Mouse (Mus musculus) testis, postnatal 10 days (tissue): ENCODE measurements around the gene Kctd4.
"Not testable (repeated sequence)": the region's sequence is repeated elsewhere in the genome, so short reads cannot be mapped to it uniquely, and the experiment has no call there.

ENCODE experiments used
- DNase-seq: peaks from one replicate; pipeline ENCODE4 v3.0.0; 2021; ENCODE audit warnings: low spot score

The Kctd4 gene

DNA sequence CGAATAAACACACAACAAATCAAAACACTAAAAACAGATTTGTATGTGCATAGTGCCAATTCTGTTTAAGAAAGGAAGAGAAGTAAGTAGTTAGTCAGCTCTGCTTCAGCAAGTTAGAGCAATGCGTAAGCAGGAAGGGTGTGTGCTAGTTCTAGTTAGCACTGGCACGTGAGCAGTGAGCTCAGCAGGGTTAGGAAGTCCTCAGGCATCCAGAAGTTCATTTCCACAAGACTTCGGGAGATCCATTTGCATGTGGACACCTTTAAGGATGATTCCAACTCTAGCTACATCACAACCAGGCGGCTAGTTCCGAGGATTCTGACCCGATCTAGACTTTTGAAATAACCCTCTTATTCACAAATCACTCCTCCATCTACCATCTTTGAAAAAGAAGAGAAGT, at the start of gene Kctd4:
Gene Kctd4, plus strand, starts transcription at position 244 of the 400 bp plus-strand sequence.
- no peak for DNase-seq

DNA sequence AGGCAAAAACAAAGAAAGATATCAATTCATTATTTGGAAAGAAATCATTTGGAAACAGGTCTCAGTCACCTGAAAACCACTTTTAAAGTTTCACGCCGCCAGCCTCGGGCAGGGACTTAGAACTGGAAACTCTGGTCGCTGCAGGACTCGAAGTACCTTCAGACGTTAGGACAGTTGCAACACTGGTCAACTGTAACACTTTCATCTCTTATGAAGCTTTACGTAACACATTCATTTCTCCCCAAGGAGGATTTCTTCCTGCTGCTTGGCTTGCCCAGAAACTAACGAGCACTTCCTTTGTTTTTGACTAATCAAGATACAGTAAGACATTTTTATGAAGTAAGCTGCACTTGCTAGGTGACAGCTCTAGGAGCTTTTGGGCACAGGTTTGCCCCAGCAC, 47.9 kb upstream of the Kctd4 start:
- no peak for DNase-seq

DNA sequence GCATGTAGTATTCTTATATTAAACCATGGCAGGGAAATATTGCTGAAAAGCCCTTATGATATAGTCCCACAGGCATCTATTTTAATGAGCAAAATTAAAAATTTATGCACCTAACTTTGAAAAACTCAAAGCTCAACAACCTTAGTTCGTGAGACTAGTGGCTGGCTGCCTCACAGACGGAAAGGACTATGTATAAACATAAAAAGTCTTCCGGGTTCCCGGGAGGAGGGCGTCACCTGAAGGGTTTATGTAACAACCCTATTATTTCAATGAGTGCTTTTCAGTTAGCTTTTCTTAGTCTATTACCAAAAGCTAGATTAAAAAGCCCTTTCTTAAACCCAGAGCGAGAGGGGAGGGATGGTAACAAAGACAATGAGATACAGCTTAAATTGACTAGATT, 42.8 kb upstream of the Kctd4 start:
- DNase-seq: no peak

DNA sequence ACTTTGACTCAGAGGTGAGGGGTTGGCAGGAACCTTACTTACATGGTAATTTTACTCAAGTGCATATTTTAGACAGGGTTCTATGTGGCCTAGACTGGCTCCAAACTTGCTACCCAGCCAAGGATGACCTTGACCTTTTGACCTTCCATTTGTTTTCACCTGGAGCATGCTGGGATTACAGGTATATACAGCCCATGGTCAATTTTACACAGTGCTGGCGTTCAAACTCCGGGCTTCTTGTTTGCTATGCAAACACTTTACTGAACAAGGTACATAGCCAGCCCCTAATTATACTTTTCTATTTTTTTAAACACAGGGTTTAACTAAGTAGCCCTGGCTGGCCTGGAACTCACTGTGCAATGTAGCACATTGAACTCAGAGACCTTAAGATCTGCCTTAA, 42.1 kb upstream of the Kctd4 start:
- no peak for DNase-seq

DNA sequence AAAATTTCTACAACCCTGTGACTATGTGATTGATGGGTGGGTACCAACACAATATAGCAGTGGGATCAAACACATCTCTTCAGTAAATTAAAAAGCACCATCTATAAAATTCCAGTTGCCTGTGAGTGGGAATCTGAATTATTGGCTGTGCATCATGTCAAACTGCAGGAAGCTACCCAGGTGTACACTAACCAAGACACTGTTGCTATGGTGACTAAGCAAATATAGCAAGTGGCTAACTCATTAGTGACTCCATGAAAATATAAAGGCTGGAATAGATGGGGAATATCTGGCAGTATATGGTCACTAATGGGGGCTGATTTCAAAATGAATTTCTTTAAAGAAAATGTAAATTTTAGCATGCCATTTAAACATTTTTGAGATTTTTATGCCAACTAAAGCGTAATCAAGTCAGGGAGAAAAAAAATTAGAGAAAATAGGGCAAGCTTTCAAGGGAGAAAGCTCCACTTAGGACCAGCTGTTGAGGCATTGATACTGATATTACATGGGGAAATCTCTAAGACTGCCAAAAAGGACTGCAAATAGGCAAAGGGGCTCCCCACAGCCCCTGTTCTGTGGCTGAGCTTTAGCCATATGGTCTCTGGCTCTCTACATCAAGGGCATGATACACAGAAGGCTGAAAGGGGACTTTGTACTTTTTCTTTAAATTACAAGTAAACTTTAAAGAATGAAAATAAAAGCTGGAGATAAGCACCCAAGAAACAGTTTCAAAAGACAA, 31.3 kb upstream of the Kctd4 start:
- DNase-seq: no peak

DNA sequence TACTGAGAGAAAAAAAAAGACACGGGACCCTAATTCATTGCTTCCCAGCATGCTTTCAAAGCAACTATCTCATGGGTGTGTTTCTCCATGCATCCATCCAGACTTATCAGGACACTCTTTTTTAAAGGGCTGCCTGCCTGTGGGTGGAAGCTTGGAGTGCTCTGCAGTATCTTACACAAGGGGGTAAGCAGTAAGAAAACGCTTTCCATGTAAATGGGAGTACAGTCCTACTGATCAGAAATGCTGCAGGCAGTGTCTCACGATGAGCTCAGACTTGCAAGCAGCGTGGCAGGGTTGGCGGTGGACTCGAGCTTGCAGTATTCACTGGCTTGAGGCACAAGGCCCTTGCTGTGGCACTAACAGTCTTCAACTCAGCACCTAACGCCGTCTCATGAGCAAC, 25.1 kb upstream of the Kctd4 start:
- not testable (repeated sequence) for DNase-seq

DNA sequence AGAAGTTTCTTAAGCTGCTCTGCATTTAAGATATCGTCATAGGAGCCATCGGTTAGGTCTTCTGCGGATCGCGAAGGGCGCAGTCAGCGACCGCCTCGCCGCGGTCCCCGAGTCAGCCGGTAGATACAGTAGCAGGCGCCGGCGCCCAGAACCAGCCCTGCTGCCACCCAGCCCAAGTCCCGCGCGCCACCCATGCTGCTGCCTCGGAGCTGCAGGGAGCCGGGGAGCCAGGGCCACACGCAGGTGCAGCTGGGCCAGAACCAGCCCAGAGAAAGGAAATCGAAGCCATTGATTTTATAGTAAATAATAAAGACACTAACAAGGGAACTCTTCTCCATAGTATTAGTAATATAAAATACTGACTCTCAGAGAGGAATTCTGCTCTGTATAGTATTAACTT, 23.5 kb upstream of the Kctd4 start:
- peak; percentile 44 for DNase-seq

DNA sequence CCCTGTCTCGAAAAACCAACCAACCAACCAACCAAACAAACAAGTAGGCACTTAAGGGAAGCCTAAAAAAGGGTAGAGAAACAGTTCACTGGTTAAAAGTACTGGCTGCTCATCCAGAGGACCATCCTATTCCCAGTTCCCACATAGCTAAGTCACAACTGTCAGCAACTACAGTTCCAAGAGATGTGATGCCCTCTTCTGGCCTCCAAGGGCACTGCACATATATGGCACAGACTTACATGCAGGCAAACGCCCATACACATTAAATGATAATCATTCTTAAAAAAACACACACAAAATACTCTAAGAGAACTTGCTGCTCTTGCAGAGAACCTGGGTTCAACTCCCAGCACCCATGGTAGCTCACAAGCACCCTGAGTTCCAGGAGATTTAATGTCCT, 20.4 kb upstream of the Kctd4 start:
- no peak for DNase-seq

DNA sequence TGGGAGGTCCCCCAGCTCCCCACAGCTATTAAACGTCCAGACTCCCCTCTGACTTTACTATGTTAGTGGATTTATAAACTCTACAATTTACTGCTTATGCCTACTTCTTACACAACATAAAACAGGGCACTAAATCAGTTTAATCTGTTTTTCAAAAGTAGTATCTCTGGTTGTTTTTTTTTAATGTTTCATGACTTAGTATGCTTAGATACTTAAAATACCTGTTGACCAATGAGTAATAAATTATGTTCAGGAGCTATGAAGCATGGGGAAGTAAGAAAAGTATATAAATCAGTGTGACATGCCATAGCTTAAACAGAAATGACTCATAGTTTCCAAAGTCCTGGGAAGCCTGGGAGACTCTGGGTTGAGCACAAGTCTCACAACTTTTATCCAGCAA, 17.1 kb upstream of the Kctd4 start:
- no peak for DNase-seq

DNA sequence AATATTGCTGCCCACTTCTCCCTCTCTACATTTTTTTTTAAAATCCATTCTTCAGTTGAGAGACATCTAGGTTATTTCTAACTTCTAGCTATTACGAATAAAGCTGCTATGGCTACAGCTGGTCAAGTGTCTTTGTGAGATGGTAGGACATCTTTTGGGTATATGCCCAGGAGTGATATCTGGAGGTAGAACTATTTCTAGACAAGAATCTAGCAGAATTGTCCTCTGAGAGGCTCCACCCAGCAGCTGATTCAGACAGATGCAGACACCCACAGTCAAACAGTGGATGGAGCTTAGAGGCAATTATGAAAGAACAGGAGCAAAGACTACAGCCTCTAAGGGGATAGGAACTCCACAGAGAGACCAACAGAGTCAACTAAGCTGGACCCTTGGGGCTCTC, 13.3 kb upstream of the Kctd4 start:
- DNase-seq: no peak

DNA sequence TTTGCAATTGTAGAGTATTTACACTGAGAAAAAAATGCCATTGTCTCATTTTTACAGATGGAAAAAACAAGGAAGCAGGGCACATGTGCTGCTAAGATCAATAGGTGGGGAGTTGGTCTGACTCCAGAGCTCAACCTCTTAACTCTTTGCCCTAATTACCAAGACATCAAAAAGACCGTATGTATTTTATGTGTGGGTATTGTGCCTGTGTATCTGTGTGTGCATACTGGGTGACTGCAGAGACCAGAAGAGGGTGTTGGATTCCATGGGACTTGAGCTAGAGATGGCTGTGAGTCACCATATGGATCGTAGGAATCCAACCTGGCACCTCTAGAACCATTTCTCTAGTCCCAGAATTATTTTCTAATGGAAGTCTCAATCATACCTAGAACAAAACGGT, 12.4 kb upstream of the Kctd4 start:
- DNase-seq: no peak

DNA sequence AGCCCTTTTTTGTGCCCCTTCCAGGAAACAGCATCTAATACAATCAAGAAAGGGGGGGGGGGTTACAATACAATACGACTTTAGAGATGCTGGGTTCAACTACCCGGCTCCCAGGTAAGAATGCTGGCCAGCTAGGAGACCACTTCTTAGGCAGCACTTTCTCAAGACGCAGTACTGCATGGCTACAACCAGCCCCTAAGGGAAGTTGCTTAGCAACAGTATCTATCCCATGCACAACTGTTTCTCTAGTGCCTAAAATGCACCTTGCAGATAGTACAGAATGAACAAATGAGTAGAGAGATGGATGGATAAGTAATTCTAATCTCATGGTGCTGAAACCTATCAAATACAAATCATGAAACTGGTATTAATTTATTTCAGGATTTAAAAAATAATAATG, 7.1 kb upstream of the Kctd4 start:
- DNase-seq: no peak

DNA sequence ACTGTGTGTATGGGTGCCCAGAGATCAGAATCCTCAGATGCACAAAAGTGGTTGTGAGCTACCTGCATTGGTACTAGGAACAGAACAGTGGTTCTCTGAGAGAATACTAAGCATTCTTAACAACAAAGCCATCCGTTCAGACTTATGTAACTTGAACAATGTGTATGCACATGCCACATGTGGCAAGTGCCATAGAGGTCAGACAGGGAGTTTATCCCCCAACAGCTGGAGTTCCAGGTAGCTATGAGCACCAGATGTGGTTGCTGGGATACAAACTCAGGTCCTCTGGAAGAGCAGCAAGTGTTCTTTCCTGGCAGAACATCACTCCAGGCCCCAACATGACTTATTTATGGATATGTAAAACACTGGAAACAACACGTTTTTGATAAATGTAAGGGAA, 1.8 kb upstream of the Kctd4 start:
- DNase-seq: no peak

DNA sequence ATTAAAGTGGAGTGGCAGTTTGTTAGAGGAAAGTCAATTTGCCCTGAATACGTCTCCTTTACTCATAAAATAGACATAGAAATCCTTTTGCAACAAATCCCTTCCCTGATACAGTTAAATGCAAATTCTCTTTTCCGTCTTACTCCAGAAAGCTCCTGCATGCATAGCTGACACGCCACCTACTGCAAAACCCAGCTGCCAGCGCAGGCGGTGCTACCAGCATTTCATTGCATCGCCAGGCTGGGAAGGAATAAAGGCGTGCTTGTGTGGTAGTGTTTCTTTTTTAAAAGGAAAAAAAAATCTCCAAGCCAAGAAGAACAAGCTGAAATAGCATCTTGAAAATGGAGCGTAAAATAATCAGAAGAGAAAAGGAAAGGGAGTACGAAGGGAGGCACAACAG, 7.4 kb downstream of the Kctd4 start:
- no peak for DNase-seq

DNA sequence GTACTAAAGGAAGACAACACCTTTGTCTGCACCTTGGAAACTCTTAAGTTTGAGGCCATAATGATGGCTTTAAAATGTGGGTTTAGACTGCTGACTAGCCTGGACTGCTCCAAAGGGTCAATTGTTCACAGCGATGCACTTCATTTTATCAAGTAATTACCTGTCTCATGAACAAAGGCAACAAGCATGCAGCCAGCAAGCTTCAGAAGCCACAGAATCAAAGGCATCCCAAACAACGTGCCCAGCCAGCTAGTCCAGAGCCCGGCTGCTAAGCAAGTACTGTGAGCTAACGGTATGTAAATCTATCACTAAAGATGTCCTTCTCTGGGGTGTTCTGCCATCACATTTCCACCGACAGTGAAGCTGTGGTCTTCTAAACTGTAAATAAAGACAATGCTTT, 8.4 kb downstream of the Kctd4 start:
- DNase-seq: no peak

DNA sequence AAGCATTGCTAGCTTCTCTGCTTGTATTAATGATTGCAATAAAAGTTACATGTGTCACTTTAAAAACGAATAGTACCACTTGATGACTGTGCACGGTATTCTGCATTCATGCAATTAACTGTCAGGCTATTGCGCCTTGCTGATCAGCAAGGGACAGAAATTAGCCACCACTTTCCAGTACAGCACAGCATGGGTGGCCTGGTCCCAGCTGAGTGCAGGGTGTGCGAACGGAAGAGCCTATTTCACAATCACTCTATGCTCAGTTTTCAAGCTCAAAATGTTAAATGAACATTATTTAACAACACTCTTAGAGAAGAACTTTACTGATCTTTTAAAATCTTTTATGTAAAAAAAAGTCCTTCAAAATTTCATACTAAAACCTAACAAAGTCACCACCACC, 9.2 kb downstream of the Kctd4 start:
- no peak for DNase-seq

DNA sequence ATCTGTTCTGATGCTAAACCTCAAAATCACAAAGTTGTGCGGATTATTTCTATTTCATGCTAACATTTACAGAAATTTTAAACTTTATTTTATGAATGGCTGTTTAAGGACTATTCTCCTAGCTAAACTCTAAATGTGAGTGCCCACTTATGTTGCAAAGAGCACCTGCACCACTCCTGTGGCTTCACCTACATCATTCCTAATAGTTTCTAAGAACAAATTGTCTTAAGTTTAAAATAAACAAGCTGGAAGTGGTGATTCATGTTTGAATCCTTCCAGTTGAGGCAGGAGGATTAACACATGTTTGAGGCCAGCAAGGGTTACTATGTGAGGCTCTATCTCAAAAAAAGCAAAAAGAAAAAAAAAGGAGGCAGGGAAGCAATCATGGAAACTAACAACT, 9.6 kb downstream of the Kctd4 start:
- DNase-seq: no peak

DNA sequence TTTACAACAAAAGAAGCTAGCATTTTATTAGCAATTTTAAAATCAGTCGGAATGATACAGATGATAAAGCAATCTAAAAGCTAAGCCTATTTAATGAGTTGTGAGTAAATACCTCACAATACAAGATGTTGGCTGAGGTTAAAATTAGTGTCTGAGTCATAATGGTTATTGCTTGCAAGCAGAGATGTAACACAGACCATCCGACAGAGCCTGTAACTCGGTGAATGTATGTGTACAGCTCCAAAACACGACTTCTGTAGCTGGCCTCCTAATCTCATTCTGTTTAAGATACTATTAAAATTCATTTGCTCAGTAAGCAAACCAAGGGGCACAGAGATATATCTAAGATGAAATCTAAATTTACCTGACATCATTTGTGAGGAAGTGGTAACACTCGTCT, 12.5 kb downstream of the Kctd4 start:
- DNase-seq: no peak

DNA sequence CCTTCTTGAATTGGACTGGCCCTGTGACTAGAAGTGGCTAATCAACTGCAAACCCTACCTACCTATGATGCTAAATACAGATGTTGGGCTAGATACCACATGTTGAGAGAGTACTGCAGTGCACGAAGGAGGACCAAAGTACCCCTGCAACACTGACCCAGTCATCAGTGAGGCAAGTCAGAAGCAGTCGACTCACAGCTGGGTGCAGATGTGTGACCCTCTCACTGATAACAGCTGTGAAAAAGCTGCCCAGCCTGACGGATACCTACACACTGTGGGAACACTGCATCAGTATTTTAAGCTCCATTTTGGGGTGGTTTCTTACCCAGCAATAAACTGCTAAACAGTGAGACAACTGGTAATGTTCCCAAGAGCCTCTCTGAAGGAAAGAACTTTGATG, 21.3 kb downstream of the Kctd4 start:
- no peak for DNase-seq

DNA sequence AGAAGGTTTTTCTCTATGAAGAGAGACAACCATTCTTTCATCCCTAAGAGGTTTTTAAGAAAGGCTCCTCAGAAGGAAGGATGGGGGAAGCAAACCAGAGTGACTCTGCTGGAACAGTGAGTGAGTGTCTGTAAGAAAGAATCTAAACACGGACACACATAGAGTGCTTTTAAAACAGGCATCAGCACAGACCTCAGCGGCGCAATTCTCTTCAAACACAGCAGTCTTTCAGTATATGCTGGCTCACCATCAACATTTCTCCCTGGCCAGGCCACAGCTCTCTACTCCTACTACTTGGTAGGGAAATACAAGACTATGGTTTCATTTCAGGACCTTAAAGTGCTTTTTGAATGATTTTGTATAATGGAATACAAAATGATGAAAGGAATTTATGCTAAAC, 26.4 kb downstream of the Kctd4 start:
- no peak for DNase-seq

DNA sequence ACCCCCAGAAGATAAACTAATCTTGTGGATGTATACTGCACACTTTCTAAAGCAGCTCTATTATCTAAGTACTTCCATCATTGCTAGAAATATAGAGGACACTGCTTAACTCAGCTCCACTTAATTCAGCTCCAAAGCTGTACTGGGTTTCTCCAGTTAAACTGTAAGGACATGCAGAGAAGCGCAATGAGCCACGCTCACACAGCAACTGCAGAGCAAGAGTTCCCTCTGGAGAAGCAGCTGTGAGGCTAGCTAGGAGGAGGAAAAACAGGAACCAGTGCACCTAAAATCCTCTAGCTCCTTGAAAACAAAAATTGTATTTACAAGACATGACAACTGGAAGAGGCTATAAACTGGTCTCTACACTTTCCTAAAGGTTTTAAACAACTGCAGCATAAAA, 29.1 kb downstream of the Kctd4 start:
- no peak for DNase-seq

DNA sequence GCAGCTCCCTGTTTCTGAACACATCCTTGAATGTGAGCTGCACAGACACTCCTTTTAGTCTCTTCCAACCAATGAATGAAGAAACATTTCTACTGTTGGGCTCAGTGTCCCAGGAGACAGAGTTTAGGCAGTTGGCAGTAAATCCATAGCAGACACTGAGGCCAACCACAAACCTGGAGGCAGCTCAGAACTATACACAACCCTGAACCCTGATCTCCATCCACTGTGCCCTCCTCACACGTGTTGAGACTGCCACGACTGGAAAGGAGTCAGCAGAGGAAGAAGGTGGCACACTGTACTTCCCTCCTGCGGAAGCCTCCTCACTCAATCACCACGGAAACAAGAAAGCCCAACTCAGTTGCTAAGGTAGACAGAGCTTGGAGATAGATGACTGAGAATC, 30.3 kb downstream of the Kctd4 start:
- no peak for DNase-seq

DNA sequence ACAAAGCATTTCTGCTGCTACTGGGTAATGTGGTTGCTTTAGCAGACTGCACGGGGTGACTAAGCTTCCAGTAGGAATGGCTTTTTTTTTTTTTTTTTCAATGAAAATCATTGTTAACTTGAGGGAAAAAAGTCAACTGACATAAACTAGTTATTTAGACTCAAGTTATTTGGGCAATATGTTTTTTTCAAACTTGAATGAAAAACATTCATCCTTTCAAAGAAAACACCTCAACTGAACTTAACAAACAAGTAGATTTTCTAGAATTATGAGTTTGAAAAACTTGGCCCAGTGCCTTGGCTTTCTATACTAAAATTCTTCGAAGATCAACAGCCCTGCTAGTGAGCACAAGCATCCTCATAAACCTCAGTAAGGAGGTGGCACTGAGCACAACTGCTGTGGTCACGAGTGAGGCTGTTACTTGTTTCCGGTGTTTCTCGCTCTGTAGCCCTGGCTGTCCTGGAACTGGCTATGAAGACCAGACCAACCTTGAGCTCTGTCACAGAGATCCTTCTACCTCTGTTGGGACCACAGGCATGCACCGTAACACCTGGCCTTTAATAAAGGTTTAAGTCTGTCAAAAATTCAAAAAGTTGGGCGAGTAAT, 32.2 kb downstream of the Kctd4 start:
- DNase-seq: no peak

DNA sequence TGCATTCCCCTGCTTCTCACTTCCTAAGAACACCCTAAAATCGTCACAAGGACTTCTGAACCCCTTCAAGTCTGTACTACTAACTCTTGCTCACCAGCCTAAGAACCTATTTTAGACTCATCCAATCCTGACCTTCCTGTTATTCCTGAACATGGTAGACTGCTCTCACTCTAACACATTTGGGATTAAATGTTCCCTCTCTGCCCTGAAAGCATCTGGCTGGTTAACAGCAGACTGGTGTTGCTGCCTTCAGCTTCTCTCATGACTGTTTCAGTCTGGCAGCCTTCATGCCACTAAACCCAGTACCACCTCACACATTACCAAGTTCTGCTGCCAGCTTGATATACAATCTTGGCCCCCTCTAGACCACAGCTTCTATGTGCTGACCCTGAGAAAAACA, 34.4 kb downstream of the Kctd4 start:
- DNase-seq: no peak
